Mouse (Mus musculus) midbrain, embryonic 10.5 days (tissue): ENCODE results near the gene Krtap5-4. TPM values are rescaled to one million over a fixed set of nuclear protein-coding genes. Genes with fewer than 3 reads are reported as not detected.
"Not testable (repeated sequence)": the region's sequence is repeated elsewhere in the genome, so short reads cannot be mapped to it uniquely, and the experiment has no call there.

Experiments used
- DNase-seq: peaks from one replicate; pipeline ENCODE4 v3.0.0-alpha.2; 2017; ENCODE audit warnings: low spot score
- H3K27ac ChIP-seq: fragments of 300-500 bp; sonication (generic); replicated peaks from 2 replicates; pipeline ENCODE4 v1.5.1; 2016; ENCODE audit warnings: mild to moderate bottlenecking
- H3K27me3 ChIP-seq: fragments of 300-500 bp; sonication (generic); 2 replicates; pipeline ENCODE4 v1.6.1; 2016; ENCODE audit warnings: low read depth, mild to moderate bottlenecking; ENCODE audit not compliant: poor library complexity, severe bottlenecking
- H3K36me3 ChIP-seq: fragments of 300-500 bp; sonication (generic); 2 replicates; pipeline ENCODE4 v1.6.1; 2016; ENCODE audit warnings: mild to moderate bottlenecking, moderate library complexity
- H3K4me1 ChIP-seq: fragments of 300-500 bp; sonication (generic); 2 replicates; pipeline ENCODE4 v1.6.1; 2016
- H3K4me3 ChIP-seq: fragments of 300-500 bp; sonication (generic); 2 replicates; pipeline ENCODE4 v1.5.1; 2016; ENCODE audit warnings: mild to moderate bottlenecking, moderate library complexity
- H3K9me3 ChIP-seq: fragments of 300-500 bp; sonication (generic); replicated peaks from 2 replicates; pipeline ENCODE4 v1.6.1; 2016; ENCODE audit warnings: mild to moderate bottlenecking
- WGBS: fragments of 180-500 bp; shearing (Covaris S2); methylation state at CpG from one replicate; pipeline ENCODE4 v1.1.7; 2016; 5-methylcytosine and 5-hydroxymethylcytosine counted together
- polyA plus RNA-seq: library from polyadenylated mRNA; unstranded; fragments of >200 nt; fragmentation: Nextera tagmentation; extraction: Ambion mirVana; gene quantifications from 2 replicates; pipeline ENCODE4 v1.2.1, GENCODE M21; 2016

Gene Krtap5-4
- not detected in 2 replicates for polyA plus RNA-seq

- Histone ChIP-seq H3K9me3 (no peaks in the 10 kb centered on the region), H3K4me1 (no peaks in the 10 kb centered on the region), H3K27ac (no peak within 1 kb of the TSS), H3K4me3 (no peak within 1 kb of the TSS), H3K27me3 (peaks cover 7% of the 10 kb centered on the region; the same call in 1 of the 2 replicates), H3K36me3 (no peaks in the 10 kb centered on the region)
- WGBS: 72% methylated on average over 3 of the region's 3 CpGs
- DNase-seq: no peak
Measured at GRCm38 (mm10) chr7:142303249-142303648, at the start of gene Krtap5-4. Gene Krtap5-4, plus strand, starts transcription at chr7:142303549.

GRCm38 (mm10) chr7:142255517-142255916 lies 47.8 kb upstream of the Krtap5-4 start:
- H3K4me1 ChIP-seq: no peaks in the 10 kb centered on the region
- no peak overlapping the region for H3K4me3 ChIP-seq
- no peaks in the 10 kb centered on the region for H3K9me3 ChIP-seq
- WGBS: 0% methylated on average over 2 of the region's 2 CpGs
- H3K27ac ChIP-seq: no peak overlapping the region
- H3K36me3 ChIP-seq: no peaks in the 10 kb centered on the region
- H3K27me3 ChIP-seq: no peaks in the 10 kb centered on the region
- no peak for DNase-seq

GRCm38 (mm10) chr7:142258254-142258653 lies 45.1 kb upstream of the Krtap5-4 start, which contains the start of gene Gm2431:
Gene Gm2431, minus strand, starts transcription at chr7:142258354.
- H3K27me3 ChIP-seq: not testable (repeated sequence)
- 58% methylated on average over 1 of the region's 1 CpGs for WGBS

GRCm38 (mm10) chr7:142274263-142274662 lies 29.1 kb upstream of the Krtap5-4 start, which contains the start of gene Gm4559:
Gene Gm4559, minus strand, starts transcription at chr7:142274363.
- not testable (repeated sequence) for H3K4me3 ChIP-seq, H3K27me3 ChIP-seq, DNase-seq, H3K36me3 ChIP-seq, H3K9me3 ChIP-seq, H3K4me1 ChIP-seq, H3K27ac ChIP-seq

More at GRCm38 (mm10) chr7:142258254-142258653, 45.1 kb upstream of the Krtap5-4 start, which contains the start of gene Gm2431:
- not testable (repeated sequence) for H3K4me1 ChIP-seq, H3K36me3 ChIP-seq, H3K9me3 ChIP-seq, H3K4me3 ChIP-seq, H3K27ac ChIP-seq, DNase-seq

- not testable (repeated sequence) for H3K4me3 ChIP-seq, H3K36me3 ChIP-seq, H3K27ac ChIP-seq, H3K9me3 ChIP-seq, H3K4me1 ChIP-seq
- peak; percentile 52 for DNase-seq
- H3K27me3 ChIP-seq: peaks cover 21% of the 10 kb centered on the region
- 2% methylated on average over 3 of the region's 3 CpGs for WGBS
Measured at GRCm38 (mm10) chr7:142278183-142278582, 25.2 kb upstream of the Krtap5-4 start.

GRCm38 (mm10) chr7:142279291-142279690 lies 24.1 kb upstream of the Krtap5-4 start:
- H3K4me1 ChIP-seq: peaks cover 13% of the 10 kb centered on the region
- not testable (repeated sequence) for H3K27ac ChIP-seq, DNase-seq, H3K36me3 ChIP-seq, H3K4me3 ChIP-seq, H3K9me3 ChIP-seq
- 57% methylated on average over 1 of the region's 1 CpGs for WGBS
- H3K27me3 ChIP-seq: peaks cover 28% of the 10 kb centered on the region

- Histone ChIP-seq H3K4me1 (peaks cover 21% of the 10 kb centered on the region), H3K27me3 (peaks cover 48% of the 10 kb centered on the region)
- WGBS: 3% methylated on average over 2 of the region's 2 CpGs
- not testable (repeated sequence) for H3K27ac ChIP-seq, H3K4me3 ChIP-seq, H3K9me3 ChIP-seq, DNase-seq, H3K36me3 ChIP-seq
Measured at GRCm38 (mm10) chr7:142282847-142283246, 20.5 kb upstream of the Krtap5-4 start.

GRCm38 (mm10) chr7:142284023-142284591 lies 19.2 kb upstream of the Krtap5-4 start:
- H3K4me1 ChIP-seq: peaks cover 21% of the 10 kb centered on the region
- DNase-seq: peak; percentile 77
- no peaks in the 10 kb centered on the region for H3K36me3 ChIP-seq
- H3K4me3 ChIP-seq: peak overlapping the region; percentile 67
- H3K27ac ChIP-seq: peak overlapping the region; percentile 89
- H3K9me3 ChIP-seq: no peaks in the 10 kb centered on the region
- H3K27me3 ChIP-seq: peaks cover 48% of the 10 kb centered on the region
- under 1% methylated on average over 38 of the region's 38 CpGs for WGBS

GRCm38 (mm10) chr7:142284615-142285080 lies 18.7 kb upstream of the Krtap5-4 start:
- no peaks in the 10 kb centered on the region for H3K9me3 ChIP-seq
- WGBS: under 1% methylated on average over 19 of the region's 19 CpGs
- peak overlapping the region; percentile 67 for H3K4me3 ChIP-seq
- H3K36me3 ChIP-seq: no peaks in the 10 kb centered on the region
- DNase-seq: peak; percentile 93
- H3K4me1 ChIP-seq: peaks cover 21% of the 10 kb centered on the region
- peak overlapping the region; percentile 89 for H3K27ac ChIP-seq
- peaks cover 48% of the 10 kb centered on the region for H3K27me3 ChIP-seq

GRCm38 (mm10) chr7:142285130-142285835 lies 18.1 kb upstream of the Krtap5-4 start:
- 21% methylated on average over 23 of the region's 23 CpGs for WGBS
- Histone ChIP-seq H3K4me1 (peaks cover 21% of the 10 kb centered on the region), H3K27me3 (peaks cover 44% of the 10 kb centered on the region), H3K36me3 (no peaks in the 10 kb centered on the region), H3K9me3 (no peaks in the 10 kb centered on the region), H3K4me3 (peak overlapping the region; percentile 67), H3K27ac (peak overlapping the region; percentile 89)
- DNase-seq: peak; percentile 48

- not testable (repeated sequence) for DNase-seq, H3K27ac ChIP-seq, H3K9me3 ChIP-seq, H3K36me3 ChIP-seq, H3K4me3 ChIP-seq
- WGBS: 82% methylated on average over 9 of the region's 9 CpGs
- H3K27me3 ChIP-seq: peaks cover 43% of the 10 kb centered on the region
- H3K4me1 ChIP-seq: peaks cover 21% of the 10 kb centered on the region
Measured at GRCm38 (mm10) chr7:142285910-142286612, 17.3 kb upstream of the Krtap5-4 start.

- not testable (repeated sequence) for H3K4me3 ChIP-seq, H3K27me3 ChIP-seq, H3K4me1 ChIP-seq, H3K27ac ChIP-seq, H3K36me3 ChIP-seq, H3K9me3 ChIP-seq
- 2% methylated on average over 2 of the region's 2 CpGs for WGBS
- peak; percentile 34 for DNase-seq
Measured at GRCm38 (mm10) chr7:142293851-142294250, 9.5 kb upstream of the Krtap5-4 start.
